Mouse (Mus musculus): ENCODE measurements at regions not wholly inside any gene's neighbourhood (a gene's known extent, or its start where the extent isn't known, plus 50 kb on each side); places are given as distances from the start of the nearest gene placed in this dataset.

- Histone ChIP-seq H3K4me1 (ENCODE audit: control insufficient read depth, insufficient read depth, low read length) (no peaks in the 10 kb centered on the region), H3K4me3 (ENCODE audit: insufficient read depth, low read depth, low read length) (no peak overlapping the region), H3K36me3 (ENCODE audit: control insufficient read depth, insufficient read depth, low read length) (no peaks in the 10 kb centered on the region), H3K27me3 (ENCODE audit: control insufficient read depth, insufficient read depth, low read length) (no peaks in the 10 kb centered on the region; the same call in 1 of the 2 replicates), H3K27ac (replicated peaks; ENCODE audit: insufficient read depth, low read depth, low read length) (no peak overlapping the region), H3K79me2 (ENCODE audit: control insufficient read depth, insufficient read depth, low read length) (no peaks in the 10 kb centered on the region), H3K9ac (ENCODE audit: low read depth, low read length) (no peak overlapping the region)
- TF ChIP-seq POLR2A (IDR thresholded peaks at IDR 0.05; ENCODE audit: extremely low read depth, insufficient read depth, low read length) (no peak), CTCF (IDR thresholded peaks at IDR 0.05; ENCODE audit: low read depth, low read length) (no peak)
- DNase-seq (ENCODE audit: extremely low read depth, low read depth, low spot score), result no peak
- 77% methylated on average over 10 of the region's 10 CpGs for WGBS
These were observed 93.3 kb downstream of the Ier5 start for GRCm38 (mm10) chr1:155006099-155006498.

GRCm38 (mm10) chr1:155000301-155000700, 99.1 kb downstream of the Ier5 start:
- Histone ChIP-seq H3K36me3 (ENCODE audit: control insufficient read depth, insufficient read depth, low read length) (no peaks in the 10 kb centered on the region), H3K27ac (replicated peaks; ENCODE audit: insufficient read depth, low read depth, low read length) (no peak overlapping the region), H3K9ac (ENCODE audit: low read depth, low read length) (no peak overlapping the region), H3K27me3 (ENCODE audit: control insufficient read depth, insufficient read depth, low read length) (no peaks in the 10 kb centered on the region), H3K4me1 (ENCODE audit: control insufficient read depth, insufficient read depth, low read length) (no peaks in the 10 kb centered on the region), H3K4me3 (ENCODE audit: insufficient read depth, low read depth, low read length) (no peak overlapping the region), H3K79me2 (ENCODE audit: control insufficient read depth, insufficient read depth, low read length) (no peaks in the 10 kb centered on the region)
- TF ChIP-seq CTCF (IDR thresholded peaks at IDR 0.05; ENCODE audit: low read depth, low read length), result no peak
- no peak for TF ChIP-seq POLR2A (IDR thresholded peaks at IDR 0.05; ENCODE audit: extremely low read depth, insufficient read depth, low read length)
- DNase-seq (ENCODE audit: extremely low read depth, low read depth, low spot score), result no peak

GRCm38 (mm10) chr1:154999501-155000131, 99.8 kb downstream of the Ier5 start:
- Histone ChIP-seq H3K4me1 (ENCODE audit: control insufficient read depth, insufficient read depth, low read length) (no peaks in the 10 kb centered on the region), H3K36me3 (ENCODE audit: control insufficient read depth, insufficient read depth, low read length) (no peaks in the 10 kb centered on the region), H3K27ac (replicated peaks; ENCODE audit: insufficient read depth, low read depth, low read length) (no peak overlapping the region), H3K9ac (ENCODE audit: low read depth, low read length) (no peak overlapping the region), H3K4me3 (ENCODE audit: insufficient read depth, low read depth, low read length) (no peak overlapping the region), H3K79me2 (ENCODE audit: control insufficient read depth, insufficient read depth, low read length) (no peaks in the 10 kb centered on the region), H3K27me3 (ENCODE audit: control insufficient read depth, insufficient read depth, low read length) (no peaks in the 10 kb centered on the region)
- TF ChIP-seq POLR2A (IDR thresholded peaks at IDR 0.05; ENCODE audit: extremely low read depth, insufficient read depth, low read length) (no peak), CTCF (IDR thresholded peaks at IDR 0.05; ENCODE audit: low read depth, low read length) (no peak)
- DNase-seq (ENCODE audit: extremely low read depth, low read depth, low spot score), result no peak
- 73% methylated on average over 9 of the region's 9 CpGs for WGBS

- no peaks in the 10 kb centered on the region for H3K79me2 ChIP-seq (ENCODE audit: control insufficient read depth, insufficient read depth, low read length)
- 75% methylated on average over 9 of the region's 9 CpGs for WGBS
- DNase-seq (ENCODE audit: extremely low read depth, low read depth, low spot score), result no peak
- no peak overlapping the region for H3K4me3 ChIP-seq (ENCODE audit: insufficient read depth, low read depth, low read length)
- H3K9ac ChIP-seq (ENCODE audit: low read depth, low read length), result no peak overlapping the region
- H3K36me3 ChIP-seq (ENCODE audit: control insufficient read depth, insufficient read depth, low read length), result no peaks in the 10 kb centered on the region
- TF ChIP-seq POLR2A (IDR thresholded peaks at IDR 0.05; ENCODE audit: extremely low read depth, insufficient read depth, low read length) (no peak), CTCF (IDR thresholded peaks at IDR 0.05; ENCODE audit: low read depth, low read length) (no peak)
- no peak overlapping the region for H3K27ac ChIP-seq (replicated peaks; ENCODE audit: insufficient read depth, low read depth, low read length)
- no peaks in the 10 kb centered on the region for H3K27me3 ChIP-seq (ENCODE audit: control insufficient read depth, insufficient read depth, low read length)
- no peaks in the 10 kb centered on the region for H3K4me1 ChIP-seq (ENCODE audit: control insufficient read depth, insufficient read depth, low read length)
These were observed 103.6 kb downstream of the Ier5 start for GRCm38 (mm10) chr1:154995778-154996390.

GRCm38 (mm10) chr1:154993927-154994856, 105.2 kb downstream of the Ier5 start:
- H3K79me2 ChIP-seq (ENCODE audit: control insufficient read depth, insufficient read depth, low read length), result no peaks in the 10 kb centered on the region
- H3K4me1 ChIP-seq (ENCODE audit: control insufficient read depth, insufficient read depth, low read length), result no peaks in the 10 kb centered on the region
- H3K4me3 ChIP-seq (ENCODE audit: insufficient read depth, low read depth, low read length), result no peak overlapping the region
- H3K27ac ChIP-seq (replicated peaks; ENCODE audit: insufficient read depth, low read depth, low read length), result no peak overlapping the region
- no peak for TF ChIP-seq POLR2A (IDR thresholded peaks at IDR 0.05; ENCODE audit: extremely low read depth, insufficient read depth, low read length)
- no peak for TF ChIP-seq CTCF (IDR thresholded peaks at IDR 0.05; ENCODE audit: low read depth, low read length)
- no peaks in the 10 kb centered on the region for H3K27me3 ChIP-seq (ENCODE audit: control insufficient read depth, insufficient read depth, low read length)
- WGBS, result 90% methylated on average over 21 of the region's 21 CpGs
- no peak for DNase-seq (ENCODE audit: extremely low read depth, low read depth, low spot score)
- no peaks in the 10 kb centered on the region for H3K36me3 ChIP-seq (ENCODE audit: control insufficient read depth, insufficient read depth, low read length)
- H3K9ac ChIP-seq (ENCODE audit: low read depth, low read length), result no peak overlapping the region

All from liver, adult 2 months (tissue).